Mouse (Mus musculus): ENCODE measurements around the gene Flvcr1. TPM values are rescaled to one million over a fixed set of nuclear protein-coding genes. Genes with fewer than 3 reads are reported as not detected.

The Flvcr1 gene
- total and polyA plus RNA-seq, 3 experiments, result 37.5 to 86.8 (median 47.9) TPM

GRCm38 (mm10) chr1:191019803-191020202 is 6.2 kb downstream of the Flvcr1 start:
- in situ Hi-C loops (cut with MboI; ENCODE audit: low pct_ligation_motif_present, low pct_unique_long_range_greater_than_20kb, low sequenced_read_pairs), result no loop called here
- no peaks in the 10 kb centered on the region for H3K27me3 ChIP-seq (replicated peaks)
- H3K79me2 ChIP-seq (replicated peaks; ENCODE audit: control insufficient read depth, extremely low read depth, insufficient read depth, poor library complexity, severe bottlenecking), result peaks cover 12% of the 10 kb centered on the region
- H3K9me3 ChIP-seq (replicated peaks; ENCODE audit: low read length), result no peaks in the 10 kb centered on the region
- peaks cover 17 to 41% of the 10 kb centered on the region in 2 experiments for H3K36me3 ChIP-seq (replicated peaks in 1 of 2; ENCODE audit: control insufficient read depth in 1 of 2, insufficient read depth in 1 of 2, low read length in 1 of 2)
- peaks cover 5 to 53% of the 10 kb centered on the region in 2 experiments for H3K4me1 ChIP-seq (ENCODE audit: control insufficient read depth in 1 of 2, insufficient read depth in 2 of 2)
- peak overlapping the region; percentile 55; the same call in 1 of the 2 replicates for H3K4me2 ChIP-seq (ENCODE audit: insufficient read depth, low read depth, poor library complexity, severe bottlenecking)
- peak overlapping the region in 1 of 3 experiments; percentile 22 for H3K4me3 ChIP-seq (replicated peaks in 1 of 3; ENCODE audit: low read depth in 2 of 3, low read length in 2 of 3, poor library complexity in 1 of 3)
- H3K9ac ChIP-seq (ENCODE audit: insufficient read depth, low read depth), result peak overlapping the region; percentile 46; the same call in 1 of the 2 replicates
- peak overlapping the region; percentile 65 for H3K27ac ChIP-seq (ENCODE audit: insufficient read depth, low read depth)
- DNase-seq (ENCODE audit: extremely low read depth), result peak; percentile 52
- dilution Hi-C loops (cut with MboI; ENCODE audit: extremely low pct_ligation_motif_present, extremely low pct_unique_long_range_greater_than_20kb, low sequenced_read_pairs), result no loop called here
- TF ChIP-seq BHLHE40 (IDR thresholded peaks at IDR 0.05; ENCODE audit: low read depth, low read length) (peak; percentile 20; the same call in 1 of the 2 replicates), CHD1 (IDR thresholded peaks at IDR 0.05; ENCODE audit: low read depth, low read length) (peak; percentile 60; the same call in 1 of the 2 replicates), ZNF384 (IDR thresholded peaks at IDR 0.05; ENCODE audit: low read depth, low read length) (no peak), TCF12 (IDR thresholded peaks at IDR 0.05; ENCODE audit: low read depth, low read length) (peak; percentile 81), JUND (conservative IDR thresholded peaks at IDR 0.05; ENCODE audit: low read depth, low read length) (no peak), EP300 (IDR thresholded peaks at IDR 0.05; ENCODE audit: low read length) (peak; percentile 54; the same call in 1 of the 2 replicates)

- TF ChIP-seq ELF1 (IDR thresholded peaks at IDR 0.05; ENCODE audit: low read depth, low read length) (no peak), PAX5 (IDR thresholded peaks at IDR 0.05; ENCODE audit: low read length) (no peak), RAD21 (IDR thresholded peaks at IDR 0.05; ENCODE audit: low read depth, low read length) (no peak), TBP (conservative IDR thresholded peaks at IDR 0.05; ENCODE audit: low read depth, low read length) (no peak)
- H3K27ac ChIP-seq (ENCODE audit: insufficient read depth, low read depth), result no peak overlapping the region
- H3K4me1 ChIP-seq (ENCODE audit: control insufficient read depth in 1 of 2, insufficient read depth in 2 of 2), result peaks cover 5 to 44% of the 10 kb centered on the region in 2 experiments
- no peaks in the 10 kb centered on the region for H3K27me3 ChIP-seq (replicated peaks)
- H3K9ac ChIP-seq (ENCODE audit: insufficient read depth, low read depth), result no peak overlapping the region
- H3K4me2 ChIP-seq (ENCODE audit: insufficient read depth, low read depth, poor library complexity, severe bottlenecking), result no peak overlapping the region
- dilution Hi-C loops (cut with MboI; ENCODE audit: extremely low pct_ligation_motif_present, extremely low pct_unique_long_range_greater_than_20kb, low sequenced_read_pairs), result no loop called here
- DNase-seq (ENCODE audit: extremely low read depth), result no peak
- H3K4me3 ChIP-seq (replicated peaks in 1 of 3; ENCODE audit: low read depth in 2 of 3, low read length in 2 of 3, poor library complexity in 1 of 3), result no peak overlapping the region
- in situ Hi-C loops (cut with MboI; ENCODE audit: low pct_ligation_motif_present, low pct_unique_long_range_greater_than_20kb, low sequenced_read_pairs), result no loop called here
- peaks cover 2% of the 10 kb centered on the region for H3K9me3 ChIP-seq (replicated peaks; ENCODE audit: low read length)
- H3K79me2 ChIP-seq (replicated peaks; ENCODE audit: control insufficient read depth, extremely low read depth, insufficient read depth, poor library complexity, severe bottlenecking), result peaks cover under 1% of the 10 kb centered on the region; the same call in 1 of the 2 replicates
- H3K36me3 ChIP-seq (replicated peaks in 1 of 2; ENCODE audit: control insufficient read depth in 1 of 2, insufficient read depth in 1 of 2, low read length in 1 of 2), result peaks cover 56 to 79% of the 10 kb centered on the region in 2 experiments
Observed at GRCm38 (mm10) chr1:191014271-191014670, 11.7 kb downstream of the Flvcr1 start.

- in situ Hi-C loops (cut with MboI; ENCODE audit: low pct_ligation_motif_present, low pct_unique_long_range_greater_than_20kb, low sequenced_read_pairs), result no loop called here
- peak; percentile 20 to 40; a peak in 2 of 4 replicates for TF ChIP-seq CTCF (conservative IDR thresholded peaks at IDR 0.05 in 1 of 2, IDR thresholded peaks at IDR 0.05 in 1 of 2; ENCODE audit: low read depth in 2 of 2, low read length in 2 of 2)
- TF ChIP-seq MXI1 (IDR thresholded peaks at IDR 0.05; ENCODE audit: low read depth, low read length), result no peak
- TF ChIP-seq GABPA (IDR thresholded peaks at IDR 0.05; ENCODE audit: insufficient replicate concordance, low read depth, low read length), result no peak
- no peak for TF ChIP-seq CHD2 (IDR thresholded peaks at IDR 0.05; ENCODE audit: low read length)
- peak; percentile 29; the same call in 1 of the 2 replicates for TF ChIP-seq SMC3 (IDR thresholded peaks at IDR 0.05; ENCODE audit: low read depth, low read length)
- no peak for TF ChIP-seq BHLHE40 (IDR thresholded peaks at IDR 0.05; ENCODE audit: low read depth, low read length)
- no peak for TF ChIP-seq MAZ (IDR thresholded peaks at IDR 0.05; ENCODE audit: low read depth, low read length)
- peak; percentile 37 for TF ChIP-seq RAD21 (IDR thresholded peaks at IDR 0.05; ENCODE audit: low read depth, low read length)
- no peak for TF ChIP-seq USF1 (IDR thresholded peaks at IDR 0.05; ENCODE audit: low read depth, low read length)
- TF ChIP-seq ZMIZ1 (IDR thresholded peaks at IDR 0.05; ENCODE audit: low read depth, low read length), result no peak
- TF ChIP-seq UBTF (IDR thresholded peaks at IDR 0.05; ENCODE audit: low read depth, low read length), result no peak
- no peak for DNase-seq (ENCODE audit: extremely low read depth)
Observed at GRCm38 (mm10) chr1:191008707-191009106, 17.3 kb downstream of the Flvcr1 start.

More at GRCm38 (mm10) chr1:191008707-191009106, 17.3 kb downstream of the Flvcr1 start:
- peaks cover 5% of the 10 kb centered on the region for H3K9me3 ChIP-seq (replicated peaks; ENCODE audit: low read length)
- H3K27me3 ChIP-seq (replicated peaks), result no peaks in the 10 kb centered on the region
- H3K4me3 ChIP-seq (replicated peaks in 1 of 3; ENCODE audit: low read depth in 2 of 3, low read length in 2 of 3, poor library complexity in 1 of 3), result no peak overlapping the region
- H3K27ac ChIP-seq (ENCODE audit: insufficient read depth, low read depth), result no peak overlapping the region
- no peaks in the 10 kb centered on the region for H3K4me1 ChIP-seq (ENCODE audit: control insufficient read depth in 1 of 2, insufficient read depth in 2 of 2)
- dilution Hi-C loops (cut with MboI; ENCODE audit: extremely low pct_ligation_motif_present, extremely low pct_unique_long_range_greater_than_20kb, low sequenced_read_pairs), result no loop called here
- H3K4me2 ChIP-seq (ENCODE audit: insufficient read depth, low read depth, poor library complexity, severe bottlenecking), result no peak overlapping the region
- peaks cover 77 to 94% of the 10 kb centered on the region in 2 experiments for H3K36me3 ChIP-seq (replicated peaks in 1 of 2; ENCODE audit: control insufficient read depth in 1 of 2, insufficient read depth in 1 of 2, low read length in 1 of 2)
- no peak overlapping the region for H3K9ac ChIP-seq (ENCODE audit: insufficient read depth, low read depth)
- H3K79me2 ChIP-seq (replicated peaks; ENCODE audit: control insufficient read depth, extremely low read depth, insufficient read depth, poor library complexity, severe bottlenecking), result no peaks in the 10 kb centered on the region
